Mouse (Mus musculus) cerebellum, adult 11 months (tissue): ENCODE results near the gene Fam69a.
"Not testable (repeated sequence)": the region's sequence is repeated elsewhere in the genome, so short reads cannot be mapped to it uniquely, and the experiment has no call there.

ENCODE experiments used
- DNase-seq: peaks from one replicate; pipeline ENCODE4 v3.0.0; 2022

Fam69a gene

DNA sequence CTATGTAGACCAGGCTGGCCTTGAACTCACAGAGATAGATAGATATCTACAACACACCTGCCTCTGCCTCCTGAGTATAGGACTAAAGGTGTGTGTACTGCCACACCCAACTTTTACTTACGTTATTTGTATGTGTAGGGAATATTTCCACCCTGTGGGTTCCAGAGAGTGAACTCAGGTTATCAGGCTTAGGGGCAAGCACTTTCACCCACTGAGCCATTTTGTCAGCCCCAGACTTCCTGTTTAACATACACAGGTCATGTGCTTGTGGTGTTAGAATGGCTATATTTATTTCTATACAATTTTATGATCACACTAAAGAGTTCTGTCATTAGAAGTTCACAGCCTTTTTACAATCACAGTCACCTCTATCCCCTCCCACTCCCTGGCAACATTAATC is 43.9 kb downstream of the Fam69a start:
- no peak for DNase-seq

DNA sequence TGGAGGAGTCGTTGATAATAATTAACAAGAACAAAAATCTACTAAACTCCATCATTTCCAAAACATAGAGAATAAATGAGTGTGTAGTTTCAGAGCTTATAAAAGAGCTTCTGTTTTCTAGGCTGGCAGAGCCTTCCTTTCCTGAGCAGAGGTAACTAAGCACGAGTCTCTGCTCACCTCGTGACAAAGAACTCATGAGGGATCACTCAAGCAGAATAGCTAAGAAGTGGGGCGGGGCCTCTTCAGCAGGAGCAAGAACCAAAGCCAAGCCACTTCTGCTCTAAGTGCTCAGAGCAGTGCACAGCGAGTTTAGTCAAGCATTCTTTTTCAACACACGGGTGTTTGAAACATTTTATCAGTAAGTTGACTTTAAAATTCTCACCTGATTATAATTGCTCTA is 45.7 kb downstream of the Fam69a start:
- DNase-seq = no peak

DNA sequence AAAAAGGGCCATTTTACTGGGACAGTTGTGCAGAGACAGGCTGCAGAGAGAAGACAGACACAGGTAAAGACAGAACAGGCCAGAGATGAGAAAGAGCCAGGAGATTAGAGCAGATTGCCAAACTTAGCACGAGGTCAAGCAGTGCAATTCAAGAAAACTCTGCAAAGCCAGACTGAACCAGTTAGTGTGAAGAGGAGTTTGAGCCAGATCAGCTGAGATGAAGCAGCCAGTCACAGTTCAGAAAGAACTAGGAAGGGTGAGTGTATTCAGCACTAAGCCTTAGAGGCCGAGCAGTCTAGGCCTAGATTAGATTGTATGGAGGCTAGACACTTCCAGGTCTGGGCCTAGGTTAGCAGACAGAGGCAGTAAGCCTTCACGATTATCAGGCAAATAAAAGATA is 47.2 kb downstream of the Fam69a start:
- DNase-seq = no peak

DNA sequence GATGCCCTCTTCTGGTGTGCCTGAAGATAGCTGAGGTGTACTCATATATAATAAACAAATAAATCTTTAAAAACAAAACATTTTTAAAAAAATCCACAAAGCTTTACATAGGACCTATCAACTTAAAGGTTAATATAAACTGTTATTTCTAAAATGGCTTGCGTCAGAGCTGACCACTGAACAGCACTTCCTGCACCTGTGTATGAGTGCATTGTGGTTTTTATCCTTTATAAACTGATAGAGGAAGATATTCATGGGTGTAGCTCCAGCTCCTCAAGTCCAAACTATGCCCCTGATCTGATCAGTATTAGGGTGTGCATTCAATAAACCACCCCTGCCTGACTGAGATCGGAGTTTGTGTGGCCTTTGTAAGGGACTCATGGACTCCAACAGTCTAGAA is 48.0 kb downstream of the Fam69a start:
- DNase-seq = no peak

DNA sequence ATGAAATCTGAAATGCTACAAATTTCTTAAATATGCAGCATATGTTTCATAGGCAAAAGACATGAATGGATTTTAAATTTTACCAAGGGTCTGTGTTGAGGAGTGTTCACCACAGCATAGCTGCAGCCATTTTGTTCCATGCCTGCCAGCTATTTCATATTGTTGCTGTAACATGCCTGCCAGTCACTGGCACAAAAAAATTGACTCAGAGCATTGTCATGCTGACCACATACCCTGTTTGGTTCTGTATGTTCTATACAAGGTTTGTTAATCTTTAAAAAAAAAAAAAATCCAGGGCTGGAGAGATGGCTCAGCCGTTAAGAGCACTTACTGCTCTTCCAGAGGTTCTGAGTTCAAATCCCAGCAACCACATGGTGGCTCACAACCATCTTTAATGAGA is 48.4 kb downstream of the Fam69a start:
- DNase-seq = not testable (repeated sequence)

DNA sequence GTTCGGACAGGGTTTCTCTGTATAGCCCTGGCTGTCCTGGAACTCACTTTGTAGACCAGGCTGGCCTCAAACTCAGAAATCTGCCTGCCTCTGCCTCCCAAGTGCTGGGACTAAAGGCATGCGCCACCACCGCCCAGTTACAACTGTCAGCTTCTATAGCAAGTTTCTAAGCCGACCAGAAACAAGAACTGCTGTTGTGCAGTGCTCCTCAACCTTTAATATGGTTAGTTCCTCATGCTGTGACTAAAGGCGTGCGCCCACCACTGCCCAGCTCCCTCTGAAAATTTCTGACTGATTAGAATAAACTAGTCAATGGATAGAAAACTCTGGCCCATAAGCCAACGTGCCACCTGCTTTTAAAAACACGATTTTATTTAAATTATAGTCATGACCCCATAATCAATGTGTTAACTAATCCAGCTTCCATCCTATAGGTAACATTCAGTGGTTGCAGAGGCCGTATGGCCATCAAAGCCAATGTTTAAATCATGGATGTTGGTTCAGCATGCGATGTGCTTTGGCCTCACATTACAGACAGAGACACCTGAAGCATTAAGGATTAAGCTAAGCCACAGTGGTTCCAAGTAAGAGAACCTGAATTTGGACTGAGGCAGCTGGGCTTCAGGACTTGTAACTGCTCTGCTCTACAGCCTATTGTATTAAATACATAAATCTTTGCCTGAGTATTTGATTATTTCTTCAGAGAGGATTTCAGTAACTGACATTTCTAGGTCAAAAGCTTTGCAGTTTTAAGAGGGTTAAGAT is 50.1 kb downstream of the Fam69a start:
- no peak for DNase-seq

DNA sequence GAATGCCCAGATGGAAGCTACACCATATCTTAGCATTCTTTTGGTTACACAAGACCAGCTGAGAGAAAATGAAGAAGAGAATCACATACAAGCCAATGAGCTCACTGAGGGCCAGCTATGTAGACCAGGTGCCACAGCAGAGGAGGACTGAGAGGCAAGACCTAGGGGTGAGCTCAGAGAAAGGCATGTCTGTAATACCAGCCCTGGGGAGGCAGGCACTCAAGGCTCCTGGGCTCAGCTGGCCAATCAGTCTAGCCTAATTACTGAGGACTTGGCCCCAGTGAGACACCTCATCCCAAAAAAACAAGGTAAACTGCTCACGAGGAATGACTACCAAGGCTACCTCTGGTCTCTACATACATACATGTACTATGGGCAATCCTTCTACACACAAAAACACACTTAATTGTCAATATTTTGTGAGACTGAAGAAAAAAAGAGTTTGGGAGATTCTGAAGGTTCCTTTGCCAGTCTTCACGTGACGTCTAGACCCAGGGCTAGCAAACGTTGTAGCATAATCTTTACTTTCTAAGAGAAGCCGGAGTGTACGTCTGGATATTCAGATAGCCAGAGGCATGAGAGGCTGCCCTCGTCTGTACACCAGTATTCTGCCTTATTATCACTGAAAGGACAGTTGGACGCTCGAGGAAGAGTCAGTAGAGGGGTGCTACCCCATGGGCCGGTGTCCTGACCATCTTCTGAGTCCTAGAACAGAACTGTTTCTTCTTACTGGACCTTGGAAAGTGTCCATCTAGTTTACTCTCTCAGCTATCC is 51.9 kb downstream of the Fam69a start:
- no peak for DNase-seq

DNA sequence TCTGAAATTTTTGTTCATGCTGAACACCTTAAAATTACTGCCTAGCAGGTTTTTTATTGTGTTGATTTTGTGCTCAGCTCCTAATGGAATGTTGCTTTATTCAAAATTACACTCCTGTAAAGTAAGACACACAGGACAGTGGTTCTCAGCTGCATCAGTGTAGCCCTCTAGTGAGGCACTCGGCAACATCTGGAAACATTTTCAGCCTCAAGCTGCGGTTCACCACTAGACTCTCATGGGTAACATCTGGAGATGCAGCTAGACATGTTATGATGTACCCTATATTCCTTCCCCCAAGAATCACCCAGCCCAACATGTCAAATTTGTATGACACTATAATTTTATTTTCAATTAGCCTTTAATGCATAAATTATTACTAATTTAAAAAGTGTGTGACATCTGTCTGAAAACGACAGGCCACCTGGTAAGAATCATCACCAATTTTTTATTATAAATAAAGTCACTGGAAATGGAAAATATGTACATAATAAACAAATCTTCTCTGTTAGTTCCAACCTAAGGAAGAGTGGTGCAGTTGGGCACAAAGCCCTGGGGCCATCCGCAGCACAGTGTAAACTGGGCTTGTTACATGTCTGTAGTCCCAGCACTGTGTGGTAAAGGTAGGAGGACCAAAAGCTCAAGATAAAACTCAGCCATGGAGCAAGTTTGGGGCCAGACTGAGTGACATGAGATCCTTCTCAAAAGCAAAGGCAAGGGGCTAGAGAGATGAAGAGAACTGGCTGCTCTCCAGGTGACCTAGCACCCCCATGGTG is 53.5 kb downstream of the Fam69a start:
- no peak for DNase-seq

DNA sequence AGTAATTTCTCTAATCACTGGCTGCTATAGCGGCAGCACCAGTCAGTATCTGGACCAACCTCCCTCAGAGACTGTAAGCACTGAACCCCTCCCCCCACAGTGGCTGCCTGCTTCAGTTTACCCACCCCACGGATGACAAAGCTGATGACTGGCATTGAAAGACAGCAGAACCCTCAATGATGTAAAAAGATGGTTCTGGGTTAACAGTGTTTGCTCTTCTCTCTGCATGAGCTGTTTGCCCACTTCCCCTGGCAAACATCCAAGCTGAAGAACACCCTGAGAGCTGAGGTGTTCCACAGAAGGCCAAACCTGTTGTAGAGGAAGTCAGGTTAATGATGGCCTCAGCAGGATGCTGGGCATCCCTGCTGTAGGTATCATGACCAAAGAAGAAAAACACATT is 54.3 kb downstream of the Fam69a start:
- DNase-seq = peak; percentile 59

DNA sequence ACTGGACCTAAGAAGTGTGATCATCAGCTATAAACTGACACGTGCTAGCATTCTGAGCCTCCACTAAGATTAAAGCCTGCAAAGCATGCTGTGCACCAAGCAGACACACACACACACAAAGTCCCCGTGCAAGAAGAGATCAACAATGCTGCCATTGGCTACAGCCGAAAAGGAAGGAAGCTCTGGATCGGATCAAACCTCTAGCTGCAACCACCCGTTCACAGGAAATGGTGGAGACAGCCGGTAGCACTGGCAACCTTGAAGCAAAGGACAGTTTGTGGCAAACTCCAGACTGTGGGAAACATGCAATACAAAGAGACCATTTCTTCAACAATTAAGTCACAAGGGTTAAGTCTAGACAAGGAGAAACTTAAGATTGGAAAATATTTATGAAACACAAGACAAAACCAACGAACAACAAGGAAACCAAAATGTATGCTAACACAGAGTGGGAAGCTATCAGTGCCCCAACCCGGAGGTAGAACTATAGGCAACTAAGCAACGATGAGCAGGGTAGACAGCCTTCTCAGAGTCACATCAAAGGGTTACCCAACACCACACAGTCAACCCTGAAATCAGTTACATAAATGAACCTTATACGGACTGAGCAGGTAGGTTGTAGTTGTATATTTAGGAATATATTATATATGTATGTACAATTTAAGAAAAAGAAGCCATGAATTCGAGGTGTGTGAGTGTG is 60.2 kb downstream of the Fam69a start:
- DNase-seq = no peak

DNA sequence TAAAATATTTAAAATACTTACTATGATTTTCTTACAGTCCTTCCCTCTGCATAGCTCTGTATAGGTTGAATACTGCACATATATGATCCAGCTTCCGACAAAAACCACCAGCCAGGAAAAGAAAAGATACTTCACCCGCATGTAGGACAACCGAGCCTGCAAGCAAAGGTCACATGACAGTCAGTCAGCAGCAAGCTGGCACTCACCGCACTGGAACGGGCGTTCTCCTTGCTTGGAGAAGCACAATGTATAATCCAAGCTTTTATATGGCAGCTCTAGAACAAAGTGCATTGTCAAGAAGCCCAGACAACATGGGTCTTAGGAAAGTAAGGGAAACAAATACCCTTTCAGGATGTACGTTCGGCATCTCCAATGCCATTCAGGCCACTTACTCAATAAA is 62.3 kb downstream of the Fam69a start:
- peak; percentile 45 for DNase-seq

DNA sequence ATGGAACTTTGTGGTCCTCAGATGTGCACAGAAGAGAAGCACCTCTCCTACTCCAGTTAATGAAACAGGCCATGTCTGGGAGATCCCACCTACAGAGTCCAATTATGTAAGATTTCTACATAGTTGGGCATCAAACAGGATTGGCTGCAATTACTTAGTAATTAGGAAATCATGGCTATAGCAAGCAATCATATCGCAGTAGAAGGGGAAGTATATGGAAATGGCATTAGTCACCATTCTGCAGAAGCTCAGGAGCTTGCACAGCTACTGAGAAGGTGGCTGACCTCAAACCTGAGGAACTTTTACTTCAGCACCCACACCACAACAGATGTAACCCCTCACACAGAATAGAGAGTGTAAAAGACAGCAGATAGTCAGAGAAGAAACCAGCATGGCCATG is 64.0 kb downstream of the Fam69a start:
- no peak for DNase-seq

DNA sequence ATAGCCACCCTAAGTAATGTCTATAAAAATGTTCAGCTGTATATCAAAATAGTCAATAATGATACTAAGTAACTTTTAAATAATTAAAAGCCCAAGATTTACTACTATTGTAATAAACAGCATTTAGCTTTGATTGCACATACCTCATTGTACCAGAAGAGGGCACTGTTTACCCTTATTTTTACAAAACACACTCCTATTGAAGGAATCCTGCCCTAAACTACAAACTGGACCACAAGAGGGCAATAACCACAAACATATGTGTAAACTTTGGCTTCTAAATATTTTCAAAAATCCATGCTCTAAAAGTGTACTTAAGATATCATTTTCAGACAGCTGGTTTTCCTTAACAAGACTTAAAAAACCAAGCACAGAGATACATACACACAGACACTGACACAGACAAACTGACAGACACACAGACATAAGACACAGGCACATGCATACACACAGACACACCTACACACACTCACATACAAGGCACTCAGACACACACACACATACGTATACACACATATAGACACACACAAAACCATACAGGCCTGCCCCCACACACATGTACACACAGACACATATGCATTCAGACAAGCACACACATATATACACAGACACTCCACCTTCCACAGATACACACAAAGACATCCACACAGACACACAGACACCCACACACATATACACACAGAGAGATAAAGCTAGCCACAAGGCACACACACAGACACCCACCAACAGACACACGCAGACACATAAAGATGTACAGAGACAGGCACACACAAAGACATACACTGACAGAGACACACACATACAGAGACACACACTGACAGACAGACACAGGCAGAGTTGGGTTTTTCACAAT is 65.3 kb downstream of the Fam69a start:
- peak; percentile 39 for DNase-seq

DNA sequence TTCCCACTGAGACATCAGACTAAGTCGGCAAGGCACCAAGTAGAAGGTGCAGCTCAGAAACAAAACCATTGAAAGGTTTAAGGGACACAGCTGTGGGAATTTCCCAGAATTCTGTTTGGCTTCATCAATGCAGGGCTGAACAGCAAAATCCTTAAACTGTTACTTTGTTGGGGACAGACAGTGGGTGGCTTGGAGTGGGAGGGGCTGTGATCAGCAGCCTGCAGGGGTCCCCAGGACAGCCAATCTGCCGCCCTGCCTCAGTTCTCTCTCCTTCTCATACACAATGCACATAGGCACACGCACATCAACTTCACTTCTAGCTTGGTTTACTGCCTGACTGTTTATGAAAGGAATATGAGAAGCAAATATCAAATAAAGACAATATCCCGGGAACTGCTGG is 71.6 kb downstream of the Fam69a start:
- no peak for DNase-seq

DNA sequence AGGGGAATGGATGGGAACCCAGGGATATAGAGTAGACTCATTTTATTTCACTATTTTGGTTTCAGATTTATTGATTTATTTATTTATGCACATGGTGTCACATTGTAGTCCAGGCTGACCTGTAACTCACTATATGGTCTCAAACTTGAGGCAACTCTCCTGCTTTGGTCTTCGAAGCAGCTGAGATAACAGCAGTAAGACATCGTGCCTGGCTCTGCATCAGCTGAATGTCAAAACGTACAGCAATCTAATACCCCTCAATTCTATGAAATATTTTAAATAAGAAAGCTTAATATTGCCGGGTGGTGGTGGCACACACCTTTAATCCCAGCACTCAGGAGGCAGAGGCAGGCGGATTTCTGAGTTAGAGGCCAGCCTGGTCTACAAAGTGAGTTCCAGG is 75.9 kb downstream of the Fam69a start:
- no peak for DNase-seq

DNA sequence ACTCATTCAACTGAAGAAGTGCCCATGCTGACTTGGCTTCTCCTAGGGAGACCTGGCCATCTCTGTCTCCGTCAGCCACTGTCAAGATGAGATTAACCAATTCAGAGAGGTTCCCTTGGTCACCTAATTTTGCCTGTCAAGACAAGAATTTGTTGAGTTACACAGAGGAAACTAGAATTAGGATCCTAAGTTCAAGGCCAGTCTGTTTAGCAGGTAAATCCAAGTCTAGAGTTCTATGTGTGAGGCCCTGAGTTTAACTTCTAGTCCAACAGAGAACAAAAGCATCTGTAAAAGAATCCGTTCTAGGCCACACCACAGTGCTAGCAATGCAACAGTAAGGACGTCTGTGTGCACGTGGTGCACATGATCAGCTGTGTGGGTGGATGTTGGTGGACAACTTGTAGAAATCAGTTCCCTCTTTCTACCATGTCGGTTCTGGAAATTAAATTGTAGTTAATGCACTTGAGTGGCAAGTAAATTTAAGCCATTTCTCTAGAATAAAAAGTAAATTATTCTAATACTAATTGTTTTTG is 76.7 kb downstream of the Fam69a start:
- DNase-seq = no peak

DNA sequence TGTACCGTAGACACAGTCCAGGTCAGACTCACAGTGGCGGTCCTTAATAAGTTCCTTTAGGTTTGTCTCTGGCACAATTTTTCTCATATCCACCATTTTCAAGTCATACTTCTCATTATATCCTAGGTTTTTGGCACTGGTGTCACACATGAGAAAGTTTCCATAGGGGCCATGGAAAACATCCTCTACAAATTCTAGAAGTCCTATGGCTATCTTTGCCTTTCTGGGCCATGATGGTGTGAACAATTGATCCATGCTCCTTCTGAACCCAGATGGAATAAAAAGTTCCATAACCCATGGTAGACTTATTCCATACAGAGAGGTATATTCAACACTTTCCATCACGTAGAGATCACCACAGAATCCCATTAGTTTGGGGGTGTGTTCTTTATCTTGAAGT is 77.2 kb downstream of the Fam69a start:
- DNase-seq = no peak

DNA sequence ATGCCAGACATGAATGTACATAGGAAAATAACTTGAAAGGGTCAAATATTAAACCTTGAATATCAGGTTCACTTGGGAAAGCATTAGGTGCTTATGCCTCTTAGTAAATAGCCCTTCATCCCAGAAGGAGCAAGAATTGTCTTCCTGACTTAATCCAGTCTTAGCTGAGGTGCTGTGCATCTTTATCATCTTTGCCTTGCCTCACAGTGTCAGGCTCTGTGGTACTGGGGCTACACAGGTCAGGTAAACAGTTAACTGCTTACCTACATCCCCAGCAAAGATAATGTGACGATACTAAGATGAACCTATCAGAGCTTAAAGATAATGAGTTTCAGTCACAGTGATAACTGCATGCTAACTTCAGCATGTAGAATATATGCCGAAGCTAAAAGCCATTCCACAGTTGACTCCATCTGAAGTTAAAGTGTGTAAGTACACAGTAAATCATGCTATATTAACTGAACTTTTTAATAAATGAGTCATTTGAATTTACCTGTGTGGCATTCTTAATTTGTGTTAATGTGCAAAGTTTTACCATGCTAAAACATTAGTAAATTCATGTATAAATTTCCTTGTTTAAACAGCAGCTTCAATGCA is 78.3 kb downstream of the Fam69a start:
- no peak for DNase-seq

DNA sequence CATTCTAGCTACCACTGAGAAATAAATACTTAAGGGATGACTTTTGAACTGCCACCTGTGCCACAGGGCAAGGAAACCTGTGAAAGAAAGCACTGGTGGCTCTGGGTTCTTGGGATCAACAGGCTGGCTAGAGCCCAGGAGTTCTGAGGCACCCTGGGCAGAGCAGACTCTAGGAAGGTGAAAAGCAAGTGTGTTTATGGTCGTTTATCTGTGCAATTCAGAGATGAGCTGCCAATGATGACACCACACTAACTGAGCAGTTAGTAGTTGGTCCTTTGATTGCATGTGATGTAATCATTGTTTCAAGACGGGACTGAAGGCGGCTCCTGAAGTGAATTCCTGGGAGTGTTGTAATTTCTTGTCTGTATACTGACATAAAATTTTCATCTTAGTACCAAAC is 82.6 kb downstream of the Fam69a start:
- no peak for DNase-seq

DNA sequence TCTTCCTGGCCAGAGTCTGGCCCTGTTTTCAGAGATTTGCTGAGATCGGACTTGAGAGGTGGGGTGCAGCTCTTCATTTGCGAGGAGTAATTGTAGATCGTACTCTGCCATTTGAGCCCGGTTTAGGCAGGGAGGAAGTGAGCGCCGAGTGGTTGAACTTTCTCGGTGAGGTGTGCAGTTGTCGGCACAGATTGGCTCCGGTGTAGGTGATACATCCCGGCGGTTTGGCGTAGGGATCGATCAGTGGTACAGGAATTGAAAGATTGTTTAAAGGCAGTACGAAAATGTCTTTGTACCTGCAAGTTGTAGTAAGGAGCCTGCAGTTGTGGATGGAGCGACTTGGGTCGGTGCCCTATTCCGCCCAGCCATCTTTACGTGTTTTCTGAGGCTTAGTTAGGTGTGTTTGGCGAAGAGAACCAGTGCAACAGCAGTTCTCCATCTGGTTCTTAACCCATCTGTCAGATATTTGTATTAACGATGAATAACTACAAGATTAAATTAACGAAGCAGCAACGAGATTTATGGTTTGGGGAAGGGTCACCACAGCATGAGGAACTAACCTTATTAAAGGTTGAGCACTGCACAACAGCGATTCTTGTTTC is 85.8 kb downstream of the Fam69a start:
- no peak for DNase-seq
